Mouse (Mus musculus): ENCODE data around the gene Slc6a9. TPM values are rescaled to one million over a fixed set of nuclear protein-coding genes. Genes with fewer than 3 reads are reported as not detected.

Gene Slc6a9
- polyA plus RNA-seq, 1 experiment, result not detected

DNA sequence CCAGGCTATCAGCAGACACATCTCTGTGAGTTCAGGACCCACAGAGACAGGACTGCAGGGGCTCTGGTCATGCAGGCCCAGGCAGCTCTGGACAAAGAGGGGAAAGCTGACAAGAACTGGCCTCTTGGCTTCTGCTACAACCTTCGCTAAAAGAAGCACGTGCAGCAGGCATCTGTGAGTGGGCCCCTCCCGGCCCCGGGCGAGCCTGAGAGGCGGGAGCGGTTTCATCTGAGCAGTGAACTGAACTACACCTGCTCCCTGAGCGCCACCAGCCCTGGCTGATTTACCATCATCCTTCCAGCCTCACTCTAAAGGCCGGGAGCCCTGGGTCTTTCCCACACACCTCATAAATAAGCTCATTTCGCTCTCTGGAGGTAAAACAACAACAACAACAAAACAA is 44.0 kb downstream of the Slc6a9 start:
- TF ChIP-seq POLR2A (IDR thresholded peaks at IDR 0.05; ENCODE audit: insufficient read depth, low read depth, low read length), result no peak
- WGBS, result 53% methylated on average over 10 of the region's 10 CpGs

GRCm38 (mm10) chr4:117878703-117879102 is 44.4 kb downstream of the Slc6a9 start:
- 73% methylated on average over 5 of the region's 5 CpGs for WGBS

More for the DNA sequence above, 44.0 kb downstream of the Slc6a9 start:
- Histone ChIP-seq H3K27ac (ENCODE audit: insufficient read depth, low read depth, low read length) (no peak overlapping the region), H3K4me3 (ENCODE audit: insufficient read depth, low read depth, low read length) (no peak overlapping the region), H3K4me1 (ENCODE audit: control insufficient read depth, insufficient read depth, low read length) (peaks cover 16% of the 10 kb centered on the region)

GRCm38 (mm10) chr4:117882701-117883691 is 48.7 kb downstream of the Slc6a9 start, which contains the start of gene B4galt2:
Gene B4galt2, minus strand, starts transcription at chr4:117883487.
- peak within 1 kb of the TSS; percentile 87 for H3K4me3 ChIP-seq (ENCODE audit: insufficient read depth, low read depth, low read length)
- peak within 1 kb of the TSS; percentile 62; the same call in 1 of the 2 replicates for H3K27ac ChIP-seq (ENCODE audit: insufficient read depth, low read depth, low read length)
- TF ChIP-seq CTCF (IDR thresholded peaks at IDR 0.05; ENCODE audit: insufficient read depth, low read depth, low read length), result no peak
- no peak; the same call in 1 of the 2 replicates for TF ChIP-seq POLR2A (IDR thresholded peaks at IDR 0.05; ENCODE audit: insufficient read depth, low read depth, low read length)
- WGBS, result 3% methylated on average over 100 of the region's 103 CpGs
- peaks cover 40% of the 10 kb centered on the region for H3K4me1 ChIP-seq (ENCODE audit: control insufficient read depth, insufficient read depth, low read length)

More at GRCm38 (mm10) chr4:117878703-117879102, 44.4 kb downstream of the Slc6a9 start:
- no peak for TF ChIP-seq POLR2A (IDR thresholded peaks at IDR 0.05; ENCODE audit: insufficient read depth, low read depth, low read length)
- peaks cover 18% of the 10 kb centered on the region for H3K4me1 ChIP-seq (ENCODE audit: control insufficient read depth, insufficient read depth, low read length)
- H3K27ac ChIP-seq (ENCODE audit: insufficient read depth, low read depth, low read length), result no peak overlapping the region
- H3K4me3 ChIP-seq (ENCODE audit: insufficient read depth, low read depth, low read length), result no peak overlapping the region

- Histone ChIP-seq H3K4me1 (ENCODE audit: control insufficient read depth, insufficient read depth, low read length) (peaks cover 40% of the 10 kb centered on the region), H3K4me3 (ENCODE audit: insufficient read depth, low read depth, low read length) (0 out of 2 replicates have a peak overlapping the region, but pooled peaks have one; percentile 4), H3K27ac (ENCODE audit: insufficient read depth, low read depth, low read length) (no peak overlapping the region)
- TF ChIP-seq POLR2A (IDR thresholded peaks at IDR 0.05; ENCODE audit: insufficient read depth, low read depth, low read length) (no peak), CTCF (IDR thresholded peaks at IDR 0.05; ENCODE audit: insufficient read depth, low read depth, low read length) (no peak)
- WGBS, result 88% methylated on average over 1 of the region's 1 CpGs
These were observed 49.8 kb downstream of the Slc6a9 start for GRCm38 (mm10) chr4:117884146-117884545.

- Histone ChIP-seq H3K4me3 (ENCODE audit: insufficient read depth, low read depth, low read length) (no peak overlapping the region), H3K4me1 (ENCODE audit: control insufficient read depth, insufficient read depth, low read length) (peaks cover 40% of the 10 kb centered on the region)
- WGBS, result 93% methylated on average over 10 of the region's 10 CpGs
These were observed 50.8 kb downstream of the Slc6a9 start for GRCm38 (mm10) chr4:117885093-117885492.

GRCm38 (mm10) chr4:117885994-117886393 is 51.7 kb downstream of the Slc6a9 start:
- H3K4me1 ChIP-seq (ENCODE audit: control insufficient read depth, insufficient read depth, low read length), result peaks cover 39% of the 10 kb centered on the region
- peak overlapping the region; percentile 88 for H3K4me3 ChIP-seq (ENCODE audit: insufficient read depth, low read depth, low read length)
- H3K27ac ChIP-seq (ENCODE audit: insufficient read depth, low read depth, low read length), result no peak overlapping the region
- 72% methylated on average over 9 of the region's 9 CpGs for WGBS
- no peak for TF ChIP-seq POLR2A (IDR thresholded peaks at IDR 0.05; ENCODE audit: insufficient read depth, low read depth, low read length)
- TF ChIP-seq CTCF (IDR thresholded peaks at IDR 0.05; ENCODE audit: insufficient read depth, low read depth, low read length), result no peak

More at GRCm38 (mm10) chr4:117885093-117885492, 50.8 kb downstream of the Slc6a9 start:
- H3K27ac ChIP-seq (ENCODE audit: insufficient read depth, low read depth, low read length), result no peak overlapping the region
- TF ChIP-seq CTCF (IDR thresholded peaks at IDR 0.05; ENCODE audit: insufficient read depth, low read depth, low read length) (no peak), POLR2A (IDR thresholded peaks at IDR 0.05; ENCODE audit: insufficient read depth, low read depth, low read length) (no peak)

GRCm38 (mm10) chr4:117886644-117887043 is 52.3 kb downstream of the Slc6a9 start:
- TF ChIP-seq POLR2A (IDR thresholded peaks at IDR 0.05; ENCODE audit: insufficient read depth, low read depth, low read length) (no peak), CTCF (IDR thresholded peaks at IDR 0.05; ENCODE audit: insufficient read depth, low read depth, low read length) (no peak)
- 1% methylated on average over 24 of the region's 24 CpGs for WGBS
- peaks cover 38% of the 10 kb centered on the region for H3K4me1 ChIP-seq (ENCODE audit: control insufficient read depth, insufficient read depth, low read length)
- H3K27ac ChIP-seq (ENCODE audit: insufficient read depth, low read depth, low read length), result 0 out of 2 replicates have a peak overlapping the region, but pooled peaks have one; percentile 42
- H3K4me3 ChIP-seq (ENCODE audit: insufficient read depth, low read depth, low read length), result peak overlapping the region; percentile 88

- H3K4me1 ChIP-seq (ENCODE audit: control insufficient read depth, insufficient read depth, low read length), result peaks cover 36% of the 10 kb centered on the region
- 0 out of 2 replicates have a peak within 1 kb of the TSS, but pooled peaks have one; percentile 42 for H3K27ac ChIP-seq (ENCODE audit: insufficient read depth, low read depth, low read length)
- no peak for TF ChIP-seq CTCF (IDR thresholded peaks at IDR 0.05; ENCODE audit: insufficient read depth, low read depth, low read length)
- TF ChIP-seq POLR2A (IDR thresholded peaks at IDR 0.05; ENCODE audit: insufficient read depth, low read depth, low read length), result peak; percentile 89
- 0% methylated on average over 37 of the region's 37 CpGs for WGBS
- peak within 1 kb of the TSS; percentile 88 for H3K4me3 ChIP-seq (ENCODE audit: insufficient read depth, low read depth, low read length)
These were observed 52.8 kb downstream of the Slc6a9 start, which contains the start of gene Atp6v0b for GRCm38 (mm10) chr4:117887133-117887532. Gene Atp6v0b, minus strand, starts transcription at chr4:117887333.

GRCm38 (mm10) chr4:117887920-117888319 is 53.6 kb downstream of the Slc6a9 start:
- H3K4me3 ChIP-seq (ENCODE audit: insufficient read depth, low read depth, low read length), result no peak overlapping the region
- WGBS, result 82% methylated on average over 2 of the region's 2 CpGs
- no peak for TF ChIP-seq POLR2A (IDR thresholded peaks at IDR 0.05; ENCODE audit: insufficient read depth, low read depth, low read length)
- no peak for TF ChIP-seq CTCF (IDR thresholded peaks at IDR 0.05; ENCODE audit: insufficient read depth, low read depth, low read length)
- H3K4me1 ChIP-seq (ENCODE audit: control insufficient read depth, insufficient read depth, low read length), result peaks cover 34% of the 10 kb centered on the region
- H3K27ac ChIP-seq (ENCODE audit: insufficient read depth, low read depth, low read length), result no peak overlapping the region

Measured in olfactory bulb, adult 2 months (tissue).